Mouse (Mus musculus) liver, embryonic 14.5 days (tissue): ENCODE results near the gene Tent5b. TPM values are rescaled to one million over a fixed set of nuclear protein-coding genes. Genes with fewer than 3 reads are reported as not detected.
"Not testable (repeated sequence)": the region's sequence is repeated elsewhere in the genome, so short reads cannot be mapped to it uniquely, and the experiment has no call there.

Experiments used
- ATAC-seq: fragments of 200-750 bp; cut with Nextera tagmentation; 2 replicates; pipeline ENCODE4 v1.8.0; 2017; ENCODE audit warnings: moderate number of reproducible peaks, mild to moderate bottlenecking, moderate library complexity; ENCODE audit not compliant: insufficient read depth
- DNase-seq, 3 experiments: peaks; one replicate each; pipeline ENCODE4 v3.0.0-alpha.2; 2012 to 2013; ENCODE audit warnings: low read depth in 3 of 3, low spot score in 3 of 3
- H3K27ac ChIP-seq: fragments of 300-500 bp; sonication (generic); 2 replicates; pipeline ENCODE4 v1.5.1; 2014; ENCODE audit warnings: moderate library complexity, mild to moderate bottlenecking, control low read depth, inconsistent platforms
- H3K27me3 ChIP-seq: fragments of 300-500 bp; sonication (generic); 2 replicates; pipeline ENCODE4 v1.6.1; 2014; ENCODE audit warnings: mild to moderate bottlenecking, low read length, moderate library complexity; ENCODE audit not compliant: control insufficient read depth, insufficient read depth
- H3K36me3 ChIP-seq: fragments of 300-500 bp; sonication (generic); replicated peaks from 2 replicates; pipeline ENCODE4 v1.6.1; 2014; ENCODE audit warnings: low read depth; ENCODE audit not compliant: control insufficient read depth, insufficient read depth
- H3K4me1 ChIP-seq, 2 experiments: fragments of 200-500 bp in 1 of 2; fragments of 300-500 bp in 1 of 2; sonication (generic) in 1 of 2; replicated peaks; 2 replicates each; pipeline ENCODE4 v1.6.1; 2012 to 2014; ENCODE audit warnings: antibody characterized with exemption in 1 of 2, inconsistent platforms in 1 of 2, low read length in 1 of 2; ENCODE audit not compliant: control insufficient read depth in 2 of 2, insufficient read depth in 2 of 2
- H3K4me2 ChIP-seq: fragments of 300-500 bp; sonication (generic); 2 replicates; pipeline ENCODE4 v1.6.1; 2014; ENCODE audit warnings: low read depth, mild to moderate bottlenecking, control low read depth, moderate library complexity
- H3K4me3 ChIP-seq, 2 experiments: fragments of 200-500 bp in 1 of 2; fragments of 300-500 bp in 1 of 2; sonication (generic) in 1 of 2; 2 replicates each; pipeline ENCODE4 v1.5.1; 2012 to 2014; ENCODE audit warnings: low read depth in 2 of 2, low read length in 2 of 2, mild to moderate bottlenecking in 2 of 2, control low read depth in 1 of 2, inconsistent platforms in 1 of 2, moderate library complexity in 1 of 2; ENCODE audit not compliant: insufficient read depth in 1 of 2
- H3K9ac ChIP-seq: fragments of 300-500 bp; sonication (generic); replicated peaks from 2 replicates; pipeline ENCODE4 v1.6.1; 2014; ENCODE audit warnings: mild to moderate bottlenecking, control low read depth, moderate library complexity
- H3K9me3 ChIP-seq: fragments of 300-500 bp; sonication (generic); 2 replicates; pipeline ENCODE4 v1.6.1; 2016; ENCODE audit warnings: low read length, mixed read lengths; ENCODE audit not compliant: control insufficient read depth
- CTCF ChIP-seq: IDR thresholded peaks from 2 replicates; pipeline ENCODE4 v1.5.1; 2016; ENCODE audit warnings: antibody characterized with exemption, low read depth, control low read depth
- EP300 ChIP-seq: IDR thresholded peaks from 2 replicates; pipeline ENCODE4 v1.6.1; 2016; ENCODE audit warnings: antibody characterized with exemption, low read depth
- WGBS: fragments of 180-500 bp; shearing (Covaris S2); extraction: QIAGEN DNeasy Blood & Tissue Kit; methylation state at CpG from one replicate; pipeline ENCODE4 v1.1.7; 2014; ENCODE audit not compliant: insufficient replicate concordance; 5-methylcytosine and 5-hydroxymethylcytosine counted together
- polyA plus RNA-seq, 2 experiments: library from polyadenylated mRNA; depleted of rRNA in 1 of 2; stranded (reverse) in 1 of 2; unstranded in 1 of 2; fragments of >200 nt; fragmentation: Nextera tagmentation in 1 of 2; extraction: Ambion mirVana in 1 of 2; gene quantifications; 2 replicates each; pipeline versions ENCODE4 v1.2.1 to v1.2.3; 2012 to 2014

Gene Tent5b
- polyA plus RNA-seq, 2 experiments, result 0.02 TPM; not detected in 1

GRCm38 (mm10) chr4:133504755-133505485 lies 25.0 kb downstream of the Tent5b start:
- Histone ChIP-seq H3K27me3 (peaks cover 29% of the 10 kb centered on the region), H3K36me3 (no peaks in the 10 kb centered on the region), H3K27ac (no peak overlapping the region), H3K4me2 (no peak overlapping the region), H3K4me1 (no peaks in the 10 kb centered on the region), H3K9ac (no peak overlapping the region), H3K4me3 (no peak overlapping the region), H3K9me3 (no peaks in the 10 kb centered on the region)
- 44% methylated on average over 9 of the region's 9 CpGs for WGBS
- no peak for DNase-seq
- TF ChIP-seq EP300, result no peak
- no peak for TF ChIP-seq CTCF
- no peak for ATAC-seq

GRCm38 (mm10) chr4:133506573-133506972 lies 26.6 kb downstream of the Tent5b start:
- peaks cover 21% of the 10 kb centered on the region for H3K27me3 ChIP-seq
- ATAC-seq, result no peak
- no peak for TF ChIP-seq EP300
- TF ChIP-seq CTCF, result no peak

GRCm38 (mm10) chr4:133508990-133509389 lies 29.1 kb downstream of the Tent5b start:
- Histone ChIP-seq H3K27ac (no peak overlapping the region), H3K27me3 (peaks cover 13% of the 10 kb centered on the region), H3K4me3 (no peak overlapping the region), H3K4me1 (no peaks in the 10 kb centered on the region), H3K36me3 (no peaks in the 10 kb centered on the region), H3K4me2 (no peak overlapping the region), H3K9ac (no peak overlapping the region), H3K9me3 (no peaks in the 10 kb centered on the region)
- DNase-seq, result no peak
- WGBS, result 60% methylated on average over 7 of the region's 7 CpGs
- ATAC-seq, result no peak
- TF ChIP-seq CTCF (no peak), EP300 (no peak)

More at GRCm38 (mm10) chr4:133506573-133506972, 26.6 kb downstream of the Tent5b start:
- WGBS, result 21% methylated on average over 5 of the region's 5 CpGs
- Histone ChIP-seq H3K4me1 (no peaks in the 10 kb centered on the region), H3K27ac (no peak overlapping the region), H3K9ac (no peak overlapping the region), H3K36me3 (no peaks in the 10 kb centered on the region), H3K4me3 (no peak overlapping the region), H3K9me3 (no peaks in the 10 kb centered on the region), H3K4me2 (no peak overlapping the region)
- DNase-seq, result no peak

- Histone ChIP-seq H3K9ac (no peak overlapping the region), H3K27me3 (peaks cover 5% of the 10 kb centered on the region; the same call in 1 of the 2 replicates), H3K36me3 (no peaks in the 10 kb centered on the region), H3K4me1 (no peaks in the 10 kb centered on the region), H3K27ac (no peak overlapping the region), H3K4me3 (no peak overlapping the region), H3K9me3 (no peaks in the 10 kb centered on the region), H3K4me2 (no peak overlapping the region)
- ATAC-seq (no peak), DNase-seq (no peak)
- no peak for TF ChIP-seq EP300
- TF ChIP-seq CTCF, result no peak
- 48% methylated on average over 5 of the region's 5 CpGs for WGBS
These were observed 31.1 kb downstream of the Tent5b start for GRCm38 (mm10) chr4:133511050-133511449.

- 47% methylated on average over 4 of the region's 5 CpGs for WGBS
These were observed 32.6 kb downstream of the Tent5b start for GRCm38 (mm10) chr4:133512511-133512910.

More at GRCm38 (mm10) chr4:133512511-133512910, 32.6 kb downstream of the Tent5b start:
- H3K9ac ChIP-seq, DNase-seq, H3K27me3 ChIP-seq, H3K4me1 ChIP-seq, H3K9me3 ChIP-seq, H3K4me3 ChIP-seq, H3K27ac ChIP-seq, H3K4me2 ChIP-seq, H3K36me3 ChIP-seq, ATAC-seq: not testable (repeated sequence)
